Mouse (Mus musculus) liver, embryonic 12.5 days (tissue): ENCODE measurements at regions not wholly inside any gene's neighbourhood (a gene's known extent, or its start where the extent isn't known, plus 50 kb on each side); places are given as distances from the start of the nearest gene placed in this dataset.

Source experiments
- ATAC-seq: fragments of 200-750 bp; cut with Nextera tagmentation; 2 replicates; pipeline ENCODE4 v1.8.0; 2017; ENCODE audit warnings: moderate number of reproducible peaks, mild to moderate bottlenecking, moderate library complexity
- H3K27ac ChIP-seq: fragments of 300-500 bp; sonication (generic); 2 replicates; pipeline ENCODE4 v1.5.1; 2016; ENCODE audit warnings: mild to moderate bottlenecking
- H3K27me3 ChIP-seq: fragments of 300-500 bp; sonication (generic); replicated peaks from 2 replicates; pipeline ENCODE4 v1.6.1; 2016; ENCODE audit warnings: mild to moderate bottlenecking, moderate library complexity
- H3K36me3 ChIP-seq: fragments of 300-500 bp; sonication (generic); 2 replicates; pipeline ENCODE4 v1.6.1; 2016; ENCODE audit warnings: mild to moderate bottlenecking, moderate library complexity
- H3K4me1 ChIP-seq: fragments of 300-500 bp; sonication (generic); 2 replicates; pipeline ENCODE4 v1.6.1; 2016
- H3K4me2 ChIP-seq: fragments of 300-500 bp; sonication (generic); 2 replicates; pipeline ENCODE4 v1.6.1; 2016; ENCODE audit warnings: mild to moderate bottlenecking, moderate library complexity
- H3K4me3 ChIP-seq: fragments of 300-500 bp; sonication (generic); 2 replicates; pipeline ENCODE4 v1.5.1; 2016; ENCODE audit warnings: mild to moderate bottlenecking, moderate library complexity
- H3K9ac ChIP-seq: fragments of 300-500 bp; sonication (generic); 2 replicates; pipeline ENCODE4 v1.6.1; 2016; ENCODE audit warnings: mild to moderate bottlenecking, moderate library complexity
- H3K9me3 ChIP-seq: fragments of 300-500 bp; sonication (generic); replicated peaks from 2 replicates; pipeline ENCODE4 v1.6.1; 2016; ENCODE audit warnings: mild to moderate bottlenecking, moderate library complexity
- WGBS: fragments of 180-500 bp; shearing (Covaris S2); methylation state at CpG from one replicate; pipeline ENCODE4 v1.1.7; 2016; ENCODE audit not compliant: insufficient replicate concordance; 5-methylcytosine and 5-hydroxymethylcytosine counted together

- 53% methylated on average over 2 of the region's 2 CpGs for WGBS
- Histone ChIP-seq H3K27me3 (no peaks in the 10 kb centered on the region), H3K4me2 (no peak overlapping the region), H3K4me1 (no peaks in the 10 kb centered on the region), H3K9me3 (no peaks in the 10 kb centered on the region), H3K4me3 (no peak overlapping the region), H3K36me3 (no peaks in the 10 kb centered on the region), H3K9ac (no peak overlapping the region), H3K27ac (no peak overlapping the region)
- no peak for ATAC-seq
These were observed 318.8 kb downstream of the 1190002N15Rik start for GRCm38 (mm10) chr9:94219116-94219515.

GRCm38 (mm10) chr9:94216414-94217279, 321.2 kb downstream of the 1190002N15Rik start:
- 73% methylated on average over 8 of the region's 8 CpGs for whole genome bisulfite sequencing
- Histone ChIP-seq H3K4me1 (no peaks in the 10 kb centered on the region), H3K9me3 (no peaks in the 10 kb centered on the region), H3K4me3 (no peak overlapping the region), H3K4me2 (no peak overlapping the region), H3K27ac (no peak overlapping the region), H3K36me3 (no peaks in the 10 kb centered on the region), H3K27me3 (no peaks in the 10 kb centered on the region), H3K9ac (no peak overlapping the region)
- no peak for ATAC-seq

- H3K4me3 ChIP-seq = no peak overlapping the region
- H3K27ac ChIP-seq = no peak overlapping the region
- 51% methylated on average over 9 of the region's 9 CpGs for WGBS
- H3K4me2 ChIP-seq = no peak overlapping the region
- H3K27me3 ChIP-seq = no peaks in the 10 kb centered on the region
- no peaks in the 10 kb centered on the region for H3K9me3 ChIP-seq
- no peaks in the 10 kb centered on the region for H3K36me3 ChIP-seq
- no peaks in the 10 kb centered on the region for H3K4me1 ChIP-seq
- H3K9ac ChIP-seq = no peak overlapping the region
- no peak for ATAC-seq
These were observed 327.2 kb downstream of the 1190002N15Rik start for GRCm38 (mm10) chr9:94210467-94211249.

GRCm38 (mm10) chr9:94208987-94209386, 328.9 kb downstream of the 1190002N15Rik start:
- no peaks in the 10 kb centered on the region for H3K27me3 ChIP-seq
- H3K9ac ChIP-seq = no peak overlapping the region

GRCm38 (mm10) chr9:94200892-94201291, 337.0 kb downstream of the 1190002N15Rik start:
- 74% methylated on average over 1 of the region's 1 CpGs for WGBS
- Histone ChIP-seq H3K27ac (no peak overlapping the region), H3K9me3 (no peaks in the 10 kb centered on the region), H3K4me3 (no peak overlapping the region), H3K4me1 (no peaks in the 10 kb centered on the region), H3K4me2 (no peak overlapping the region), H3K27me3 (no peaks in the 10 kb centered on the region), H3K9ac (no peak overlapping the region), H3K36me3 (no peaks in the 10 kb centered on the region)
- ATAC-seq = no peak

More at GRCm38 (mm10) chr9:94208987-94209386, 328.9 kb downstream of the 1190002N15Rik start:
- Histone ChIP-seq H3K27ac (no peak overlapping the region), H3K36me3 (no peaks in the 10 kb centered on the region), H3K4me3 (no peak overlapping the region), H3K4me1 (no peaks in the 10 kb centered on the region), H3K4me2 (no peak overlapping the region), H3K9me3 (no peaks in the 10 kb centered on the region)
- no peak for ATAC-seq
- WGBS = 69% methylated on average over 3 of the region's 3 CpGs

GRCm38 (mm10) chr9:94199864-94200263, 338.0 kb downstream of the 1190002N15Rik start:
- ATAC-seq = no peak
- no peak overlapping the region for H3K27ac ChIP-seq
- 66% methylated on average over 2 of the region's 2 CpGs for WGBS

GRCm38 (mm10) chr9:94191083-94191482, 346.8 kb downstream of the 1190002N15Rik start:
- H3K27ac ChIP-seq = no peak overlapping the region
- H3K4me1 ChIP-seq = no peaks in the 10 kb centered on the region
- no peak overlapping the region for H3K4me2 ChIP-seq
- no peaks in the 10 kb centered on the region for H3K9me3 ChIP-seq
- no peak for ATAC-seq
- H3K27me3 ChIP-seq = no peaks in the 10 kb centered on the region
- no peak overlapping the region for H3K4me3 ChIP-seq
- no peak overlapping the region for H3K9ac ChIP-seq
- no peaks in the 10 kb centered on the region for H3K36me3 ChIP-seq
- WGBS = 45% methylated on average over 3 of the region's 3 CpGs

More at GRCm38 (mm10) chr9:94199864-94200263, 338.0 kb downstream of the 1190002N15Rik start:
- H3K4me3 ChIP-seq = no peak overlapping the region
- no peak overlapping the region for H3K4me2 ChIP-seq
- H3K9ac ChIP-seq = no peak overlapping the region
- H3K36me3 ChIP-seq = no peaks in the 10 kb centered on the region
- no peaks in the 10 kb centered on the region for H3K27me3 ChIP-seq
- H3K4me1 ChIP-seq = no peaks in the 10 kb centered on the region
- no peaks in the 10 kb centered on the region for H3K9me3 ChIP-seq

GRCm38 (mm10) chr9:94189872-94190800, 347.7 kb downstream of the 1190002N15Rik start:
- Histone ChIP-seq H3K4me3 (no peak overlapping the region), H3K36me3 (no peaks in the 10 kb centered on the region), H3K9me3 (no peaks in the 10 kb centered on the region), H3K9ac (no peak overlapping the region), H3K4me1 (no peaks in the 10 kb centered on the region), H3K4me2 (no peak overlapping the region), H3K27ac (no peak overlapping the region), H3K27me3 (no peaks in the 10 kb centered on the region)
- WGBS = 47% methylated on average over 2 of the region's 2 CpGs
- no peak for ATAC-seq

- H3K4me2 ChIP-seq = no peak overlapping the region
- H3K36me3 ChIP-seq = no peaks in the 10 kb centered on the region
- ATAC-seq = no peak
- no peak overlapping the region for H3K27ac ChIP-seq
- H3K4me3 ChIP-seq = no peak overlapping the region
- H3K9ac ChIP-seq = no peak overlapping the region
- H3K27me3 ChIP-seq = no peaks in the 10 kb centered on the region
- no peaks in the 10 kb centered on the region for H3K9me3 ChIP-seq
- no peaks in the 10 kb centered on the region for H3K4me1 ChIP-seq
These were observed 349.8 kb downstream of the 1190002N15Rik start for GRCm38 (mm10) chr9:94188124-94188523.

- H3K27me3 ChIP-seq = no peaks in the 10 kb centered on the region
- no peaks in the 10 kb centered on the region for H3K4me1 ChIP-seq
- H3K27ac ChIP-seq = no peak overlapping the region
- H3K9me3 ChIP-seq = no peaks in the 10 kb centered on the region
- no peak overlapping the region for H3K9ac ChIP-seq
- H3K4me3 ChIP-seq = no peak overlapping the region
- no peaks in the 10 kb centered on the region for H3K36me3 ChIP-seq
- WGBS = 58% methylated on average over 2 of the region's 2 CpGs
- ATAC-seq = no peak
- H3K4me2 ChIP-seq = no peak overlapping the region
These were observed 367.8 kb downstream of the 1190002N15Rik start for GRCm38 (mm10) chr9:94169905-94170612.

- ATAC-seq = no peak
- Histone ChIP-seq H3K4me3 (no peak overlapping the region), H3K36me3 (no peaks in the 10 kb centered on the region), H3K27ac (no peak overlapping the region), H3K4me2 (no peak overlapping the region), H3K9ac (no peak overlapping the region), H3K4me1 (no peaks in the 10 kb centered on the region), H3K27me3 (no peaks in the 10 kb centered on the region), H3K9me3 (no peaks in the 10 kb centered on the region)
- 44% methylated on average over 1 of the region's 1 CpGs for WGBS
These were observed 374.2 kb downstream of the 1190002N15Rik start for GRCm38 (mm10) chr9:94163671-94164070.
